Mouse (Mus musculus): Measurements from ENCODE around the gene Cdkn1a. TPM values are rescaled to one million over a fixed set of nuclear protein-coding genes. Genes with fewer than 3 reads are reported as not detected.

Cdkn1a gene
- polyA plus RNA-seq, 1 experiment from 2014 or later: 45.6 TPM

DNA sequence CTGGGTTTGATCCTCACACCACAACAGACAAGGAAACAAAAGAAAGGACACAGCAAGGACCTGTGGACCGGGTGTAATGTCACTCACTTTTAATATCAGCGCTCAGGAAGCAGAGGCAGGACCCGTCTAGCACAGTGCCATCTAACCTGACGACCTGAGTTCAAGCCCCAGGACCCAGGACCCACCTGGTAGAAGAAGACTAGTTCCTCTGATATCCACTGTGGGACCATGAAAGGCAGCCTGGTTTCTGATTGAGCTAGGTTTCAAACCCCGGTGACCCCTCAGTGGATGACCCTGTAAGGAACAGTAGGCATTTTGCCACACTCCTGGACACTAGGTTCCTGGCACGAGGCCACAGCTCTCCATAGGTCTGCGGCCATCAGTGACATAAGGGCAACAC is 6.1 kb upstream of the Cdkn1a start:
- Histone ChIP-seq H3K27me3 (ENCODE audit: control insufficient read depth, insufficient read depth, low read length) (peaks cover 9% of the 10 kb centered on the region; the same call in 1 of the 2 replicates), H3K4me3 (ENCODE audit: low read length) (no peak overlapping the region), H3K4me1 (ENCODE audit: control insufficient read depth, insufficient read depth, low read length) (peaks cover 7% of the 10 kb centered on the region; the same call in 1 of the 2 replicates), H3K27ac (ENCODE audit: low read depth, low read length) (no peak overlapping the region), H3K9ac (ENCODE audit: low read depth, low read length) (no peak overlapping the region), H3K4me2 (replicated peaks; ENCODE audit: low read depth, low read length) (no peak overlapping the region), H3K36me3 (ENCODE audit: control insufficient read depth, insufficient read depth, low read length) (no peaks in the 10 kb centered on the region), H3K9me3 (ENCODE audit: control insufficient read depth, low read length) (no peaks in the 10 kb centered on the region)
- no peak for ATAC-seq (ENCODE audit: low FRiP score, low TSS enrichment)
- WGBS: 75% methylated on average over 7 of the region's 7 CpGs

DNA sequence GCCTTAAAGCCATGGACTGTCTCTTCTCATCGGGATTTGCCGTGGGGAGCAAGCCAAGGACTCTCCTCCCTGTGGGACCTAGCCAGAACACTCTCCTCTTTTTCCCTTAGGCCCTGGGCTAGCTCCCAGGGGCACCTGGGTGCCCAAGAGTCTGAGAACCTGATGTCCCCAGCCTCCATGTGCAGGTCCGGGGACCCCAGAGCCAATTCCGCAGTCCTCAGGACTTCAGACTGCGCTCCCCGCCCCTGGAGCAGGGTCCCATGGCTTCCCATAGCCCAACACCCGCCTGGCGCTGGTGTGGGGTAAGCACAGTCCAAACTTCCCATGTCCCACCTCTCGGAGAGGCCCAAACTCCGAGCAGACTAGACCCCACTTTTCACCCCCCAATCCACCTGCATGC is 5.5 kb upstream of the Cdkn1a start:
- no peak overlapping the region for H3K9ac ChIP-seq (ENCODE audit: low read depth, low read length)
- H3K4me2 ChIP-seq (replicated peaks; ENCODE audit: low read depth, low read length): no peak overlapping the region

DNA sequence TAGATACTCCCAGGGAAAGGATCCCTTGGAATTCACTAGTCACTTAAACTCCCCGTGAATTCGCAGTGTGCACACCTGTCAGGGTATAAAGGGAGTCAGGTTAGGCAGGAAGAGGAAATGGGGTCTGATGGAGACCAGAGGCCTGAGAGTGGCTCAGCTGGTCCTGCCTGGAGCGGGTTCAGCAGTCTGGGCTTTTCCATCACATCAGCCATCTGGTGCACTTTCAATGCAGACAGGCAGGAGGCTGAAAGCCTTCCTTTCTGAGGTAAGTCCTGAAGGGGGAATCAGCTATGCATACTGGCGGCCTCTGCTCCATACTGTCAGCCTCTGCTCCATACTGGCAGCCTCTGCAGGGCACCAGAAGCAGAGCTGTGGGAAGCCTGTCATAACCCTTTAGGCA is 3.9 kb upstream of the Cdkn1a start:
- H3K4me1 ChIP-seq (ENCODE audit: control insufficient read depth, insufficient read depth, low read length): no peaks in the 10 kb centered on the region
- no peak overlapping the region for H3K9ac ChIP-seq (ENCODE audit: low read depth, low read length)
- H3K4me2 ChIP-seq (replicated peaks; ENCODE audit: low read depth, low read length): no peak overlapping the region
- H3K27me3 ChIP-seq (ENCODE audit: control insufficient read depth, insufficient read depth, low read length): peaks cover 5% of the 10 kb centered on the region; the same call in 1 of the 2 replicates
- H3K36me3 ChIP-seq (ENCODE audit: control insufficient read depth, insufficient read depth, low read length): no peaks in the 10 kb centered on the region
- no peak overlapping the region for H3K4me3 ChIP-seq (ENCODE audit: low read length)
- no peak overlapping the region for H3K27ac ChIP-seq (ENCODE audit: low read depth, low read length)
- ATAC-seq (ENCODE audit: low FRiP score, low TSS enrichment): no peak
- no peaks in the 10 kb centered on the region for H3K9me3 ChIP-seq (ENCODE audit: control insufficient read depth, low read length)
- 67% methylated on average over 4 of the region's 4 CpGs for WGBS

More for the DNA sequence above, 5.5 kb upstream of the Cdkn1a start:
- 75% methylated on average over 10 of the region's 10 CpGs for WGBS
- no peak for ATAC-seq (ENCODE audit: low FRiP score, low TSS enrichment)
- Histone ChIP-seq H3K27me3 (ENCODE audit: control insufficient read depth, insufficient read depth, low read length) (peaks cover 9% of the 10 kb centered on the region; the same call in 1 of the 2 replicates), H3K27ac (ENCODE audit: low read depth, low read length) (no peak overlapping the region), H3K36me3 (ENCODE audit: control insufficient read depth, insufficient read depth, low read length) (no peaks in the 10 kb centered on the region), H3K4me3 (ENCODE audit: low read length) (no peak overlapping the region), H3K9me3 (ENCODE audit: control insufficient read depth, low read length) (no peaks in the 10 kb centered on the region), H3K4me1 (ENCODE audit: control insufficient read depth, insufficient read depth, low read length) (peaks cover 7% of the 10 kb centered on the region; the same call in 1 of the 2 replicates)

GRCm38 (mm10) chr17:29091348-29091944 is 670 bp downstream of the Cdkn1a start:
- H3K9ac ChIP-seq (ENCODE audit: low read depth, low read length): no peak overlapping the region
- no peak overlapping the region for H3K4me2 ChIP-seq (replicated peaks; ENCODE audit: low read depth, low read length)
- H3K4me1 ChIP-seq (ENCODE audit: control insufficient read depth, insufficient read depth, low read length): peaks cover 13% of the 10 kb centered on the region; the same call in 1 of the 2 replicates
- ATAC-seq (ENCODE audit: low FRiP score, low TSS enrichment): no peak
- H3K36me3 ChIP-seq (ENCODE audit: control insufficient read depth, insufficient read depth, low read length): no peaks in the 10 kb centered on the region
- no peak overlapping the region for H3K4me3 ChIP-seq (ENCODE audit: low read length)
- H3K27me3 ChIP-seq (ENCODE audit: control insufficient read depth, insufficient read depth, low read length): peaks cover 7% of the 10 kb centered on the region; the same call in 1 of the 2 replicates
- WGBS: 43% methylated on average over 6 of the region's 6 CpGs
- no peaks in the 10 kb centered on the region for H3K9me3 ChIP-seq (ENCODE audit: control insufficient read depth, low read length)
- H3K27ac ChIP-seq (ENCODE audit: low read depth, low read length): no peak overlapping the region

- H3K9me3 ChIP-seq (ENCODE audit: control insufficient read depth, low read length): no peaks in the 10 kb centered on the region
- WGBS: 58% methylated on average over 5 of the region's 5 CpGs
- H3K9ac ChIP-seq (ENCODE audit: low read depth, low read length): no peak overlapping the region
- H3K27me3 ChIP-seq (ENCODE audit: control insufficient read depth, insufficient read depth, low read length): peaks cover 7% of the 10 kb centered on the region; the same call in 1 of the 2 replicates
- no peaks in the 10 kb centered on the region for H3K36me3 ChIP-seq (ENCODE audit: control insufficient read depth, insufficient read depth, low read length)
- ATAC-seq (ENCODE audit: low FRiP score, low TSS enrichment): no peak
- no peak overlapping the region for H3K4me3 ChIP-seq (ENCODE audit: low read length)
- H3K4me2 ChIP-seq (replicated peaks; ENCODE audit: low read depth, low read length): no peak overlapping the region
- peaks cover 13% of the 10 kb centered on the region; the same call in 1 of the 2 replicates for H3K4me1 ChIP-seq (ENCODE audit: control insufficient read depth, insufficient read depth, low read length)
- no peak overlapping the region for H3K27ac ChIP-seq (ENCODE audit: low read depth, low read length)
Measured at GRCm38 (mm10) chr17:29092497-29092896, 1.7 kb downstream of the Cdkn1a start.

DNA sequence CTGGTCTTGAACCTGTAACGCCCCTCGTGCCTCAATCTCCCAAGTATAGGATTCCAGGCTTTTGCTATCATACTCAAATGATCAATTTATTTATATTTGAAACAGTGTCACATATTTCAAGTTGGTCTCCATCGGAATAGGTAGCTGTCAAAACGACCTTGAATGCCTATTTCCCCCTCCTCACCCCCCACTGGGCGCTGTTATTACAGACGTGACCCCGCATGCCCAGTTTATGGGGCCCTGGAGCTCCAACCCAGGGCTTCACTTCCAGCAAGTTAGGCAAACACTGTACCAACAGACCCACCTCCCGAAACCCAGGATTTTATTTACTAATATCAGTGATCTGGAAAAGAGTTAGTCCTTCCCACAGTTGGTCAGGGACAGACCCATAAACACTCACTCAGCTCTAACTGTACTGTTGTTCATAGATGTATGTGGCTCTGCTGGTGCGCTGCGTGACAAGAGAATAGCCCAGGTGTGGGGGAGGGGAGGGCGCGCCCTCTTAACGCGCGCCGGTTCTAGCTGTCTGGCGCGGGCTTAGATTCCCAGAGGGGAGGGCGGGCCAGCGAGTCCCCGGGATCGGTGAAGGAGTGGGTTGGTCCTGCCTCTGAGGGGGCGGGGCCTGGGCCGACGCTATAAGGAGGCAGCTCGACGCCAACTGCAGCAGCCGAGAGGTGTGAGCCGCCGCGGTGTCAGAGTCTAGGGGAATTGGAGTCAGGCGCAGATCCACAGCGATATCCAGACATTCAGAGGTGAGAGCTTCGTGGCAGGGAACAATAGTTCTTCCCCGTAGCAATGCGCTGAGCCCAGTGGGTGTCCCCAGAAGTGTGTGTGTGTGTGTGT is 2.6 kb downstream of the Cdkn1a start:
- Histone ChIP-seq H3K9ac (ENCODE audit: low read depth, low read length) (peak overlapping the region; percentile 67), H3K4me1 (ENCODE audit: control insufficient read depth, insufficient read depth, low read length) (peaks cover 13% of the 10 kb centered on the region; the same call in 1 of the 2 replicates), H3K27me3 (ENCODE audit: control insufficient read depth, insufficient read depth, low read length) (peaks cover 7% of the 10 kb centered on the region; the same call in 1 of the 2 replicates), H3K27ac (ENCODE audit: low read depth, low read length) (no peak overlapping the region), H3K4me3 (ENCODE audit: low read length) (peak overlapping the region; percentile 48), H3K36me3 (ENCODE audit: control insufficient read depth, insufficient read depth, low read length) (no peaks in the 10 kb centered on the region), H3K4me2 (replicated peaks; ENCODE audit: low read depth, low read length) (peak overlapping the region; percentile 82), H3K9me3 (ENCODE audit: control insufficient read depth, low read length) (no peaks in the 10 kb centered on the region)
- 7% methylated on average over 36 of the region's 36 CpGs for WGBS
- peak; percentile 84 for ATAC-seq (ENCODE audit: low FRiP score, low TSS enrichment)

GRCm38 (mm10) chr17:29093961-29094309 is 3.2 kb downstream of the Cdkn1a start:
- H3K36me3 ChIP-seq (ENCODE audit: control insufficient read depth, insufficient read depth, low read length): no peaks in the 10 kb centered on the region
- H3K9me3 ChIP-seq (ENCODE audit: control insufficient read depth, low read length): no peaks in the 10 kb centered on the region
- peak overlapping the region; percentile 48 for H3K4me3 ChIP-seq (ENCODE audit: low read length)
- peak; percentile 28 for ATAC-seq (ENCODE audit: low FRiP score, low TSS enrichment)
- H3K9ac ChIP-seq (ENCODE audit: low read depth, low read length): peak overlapping the region; percentile 67
- H3K27me3 ChIP-seq (ENCODE audit: control insufficient read depth, insufficient read depth, low read length): peaks cover 7% of the 10 kb centered on the region; the same call in 1 of the 2 replicates
- H3K4me2 ChIP-seq (replicated peaks; ENCODE audit: low read depth, low read length): peak overlapping the region; percentile 82
- peaks cover 13% of the 10 kb centered on the region; the same call in 1 of the 2 replicates for H3K4me1 ChIP-seq (ENCODE audit: control insufficient read depth, insufficient read depth, low read length)
- under 1% methylated on average over 24 of the region's 24 CpGs for WGBS
- H3K27ac ChIP-seq (ENCODE audit: low read depth, low read length): no peak overlapping the region

DNA sequence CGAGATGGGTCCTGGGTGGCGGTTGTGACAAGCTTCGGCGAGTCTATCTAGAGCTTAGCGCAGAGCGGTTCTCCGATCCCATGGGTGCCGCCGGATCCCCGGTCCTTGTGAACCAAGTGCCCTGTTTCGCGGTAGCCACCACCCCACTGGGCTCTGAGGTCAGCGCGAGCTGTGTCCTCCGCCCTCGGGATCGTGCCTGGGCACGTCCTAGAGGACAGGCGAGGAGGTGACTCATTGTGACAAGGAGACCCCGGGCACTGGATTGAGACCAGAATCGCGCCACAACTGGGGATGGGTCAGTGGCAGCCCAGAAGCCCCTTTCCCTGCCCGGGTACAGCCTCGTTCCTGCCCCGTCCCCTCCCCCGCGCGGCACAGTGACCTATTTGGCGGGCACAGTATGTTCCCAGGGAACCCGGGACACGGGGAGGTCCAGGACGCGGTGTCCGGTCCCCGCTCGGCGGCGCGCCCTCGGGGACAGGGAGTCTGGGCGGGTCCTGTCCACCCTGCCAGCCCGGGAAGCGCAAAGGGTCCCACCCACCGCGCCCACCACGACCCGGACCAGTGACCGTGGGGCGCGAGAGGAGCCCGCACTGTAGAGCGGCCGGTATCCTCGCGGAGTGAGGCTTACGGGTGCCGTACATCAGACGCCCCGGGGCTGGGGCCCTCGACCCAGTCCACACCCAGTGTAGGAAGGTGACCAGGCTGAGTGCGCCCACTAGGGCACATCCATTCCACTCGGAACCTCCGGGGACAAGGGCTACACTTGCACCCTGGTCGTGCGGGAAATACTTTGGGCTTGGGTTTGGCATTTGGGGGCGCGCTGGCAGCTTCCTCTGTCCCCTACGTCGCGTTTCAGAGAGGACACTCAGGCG is 3.8 kb downstream of the Cdkn1a start:
- Histone ChIP-seq H3K36me3 (ENCODE audit: control insufficient read depth, insufficient read depth, low read length) (no peaks in the 10 kb centered on the region), H3K9ac (ENCODE audit: low read depth, low read length) (peak overlapping the region; percentile 67), H3K27me3 (ENCODE audit: control insufficient read depth, insufficient read depth, low read length) (peaks cover 7% of the 10 kb centered on the region; the same call in 1 of the 2 replicates), H3K27ac (ENCODE audit: low read depth, low read length) (no peak overlapping the region), H3K9me3 (ENCODE audit: control insufficient read depth, low read length) (no peaks in the 10 kb centered on the region), H3K4me1 (ENCODE audit: control insufficient read depth, insufficient read depth, low read length) (peaks cover 13% of the 10 kb centered on the region; the same call in 1 of the 2 replicates), H3K4me2 (replicated peaks; ENCODE audit: low read depth, low read length) (peak overlapping the region; percentile 82), H3K4me3 (ENCODE audit: low read length) (peak overlapping the region; percentile 48)
- peak; percentile 46 for ATAC-seq (ENCODE audit: low FRiP score, low TSS enrichment)
- WGBS: under 1% methylated on average over 71 of the region's 71 CpGs

All from kidney, embryonic 14.5 days (tissue).